Mouse (Mus musculus) liver, postnatal 0 days (tissue): ENCODE results near the gene Alpk1. TPM values are rescaled to one million over a fixed set of nuclear protein-coding genes. Genes with fewer than 3 reads are reported as not detected.

ENCODE experiments used
- ATAC-seq: fragments of 200-750 bp; cut with Nextera tagmentation; 2 replicates; pipeline ENCODE4 v1.8.0; 2017; ENCODE audit warnings: mild to moderate bottlenecking, moderate library complexity
- DNase-seq: peaks from one replicate; pipeline ENCODE4 v3.0.0-alpha.2; 2016
- H3K27ac ChIP-seq: fragments of 300-500 bp; sonication (generic); 2 replicates; pipeline ENCODE4 v1.5.1; 2014; ENCODE audit warnings: antibody characterized with exemption, moderate library complexity, mild to moderate bottlenecking, low read depth
- H3K27me3 ChIP-seq: fragments of 300-500 bp; sonication (generic); 2 replicates; pipeline ENCODE4 v1.6.1; 2014; ENCODE audit warnings: low read length, control low read depth, mixed read lengths; ENCODE audit not compliant: insufficient read depth
- H3K36me3 ChIP-seq: fragments of 300-500 bp; sonication (generic); replicated peaks from 2 replicates; pipeline ENCODE4 v1.6.1; 2014; ENCODE audit warnings: mild to moderate bottlenecking, control low read depth, low read length, moderate library complexity, mixed read lengths; ENCODE audit not compliant: insufficient read depth
- H3K4me1 ChIP-seq: fragments of 300-500 bp; sonication (generic); 2 replicates; pipeline ENCODE4 v1.6.1; 2014; ENCODE audit warnings: antibody characterized with exemption, mild to moderate bottlenecking, control low read depth; ENCODE audit not compliant: insufficient read depth
- H3K4me2 ChIP-seq: fragments of 300-500 bp; sonication (generic); 2 replicates; pipeline ENCODE4 v1.6.1; 2014; ENCODE audit warnings: low read depth, mild to moderate bottlenecking, low read length, moderate library complexity, mixed read lengths
- H3K4me3 ChIP-seq: fragments of 300-500 bp; sonication (generic); 2 replicates; pipeline ENCODE4 v1.5.1; 2014; ENCODE audit warnings: low read depth, low read length
- H3K9ac ChIP-seq: fragments of 300-500 bp; sonication (generic); replicated peaks from 2 replicates; pipeline ENCODE4 v1.6.1; 2014; ENCODE audit warnings: mild to moderate bottlenecking, moderate library complexity
- H3K9me3 ChIP-seq: fragments of 300-500 bp; sonication (generic); 2 replicates; pipeline ENCODE4 v1.6.1; 2016; ENCODE audit warnings: mild to moderate bottlenecking, control low read depth, low read length, mixed read lengths
- CTCF ChIP-seq: sonication (generic); IDR thresholded peaks from 2 replicates; pipeline ENCODE4 v1.5.1; 2016; ENCODE audit warnings: antibody characterized with exemption, low read depth
- EP300 ChIP-seq: IDR thresholded peaks from 2 replicates; pipeline ENCODE4 v1.6.1; 2016; ENCODE audit warnings: antibody characterized with exemption, low read depth, mild to moderate bottlenecking
- WGBS: fragments of 180-500 bp; shearing (Covaris S2); extraction: QIAGEN DNeasy Blood & Tissue Kit; methylation state at CpG from one replicate; pipeline ENCODE4 v1.1.7; 2014; ENCODE audit not compliant: insufficient replicate concordance; 5-methylcytosine and 5-hydroxymethylcytosine counted together
- polyA plus RNA-seq: library from polyadenylated mRNA; unstranded; fragments of >200 nt; fragmentation: Nextera tagmentation; extraction: Ambion mirVana; gene quantifications from 2 replicates; pipeline ENCODE4 v1.2.1, GENCODE M21; 2015

Gene Alpk1
- polyA plus RNA-seq, 1 experiment from 2014 or later = 0.39 TPM

GRCm38 (mm10) chr3:127764541-127764940 lies 15.8 kb downstream of the Alpk1 start:
- TF ChIP-seq CTCF (peak; percentile 43), EP300 (no peak)

DNA sequence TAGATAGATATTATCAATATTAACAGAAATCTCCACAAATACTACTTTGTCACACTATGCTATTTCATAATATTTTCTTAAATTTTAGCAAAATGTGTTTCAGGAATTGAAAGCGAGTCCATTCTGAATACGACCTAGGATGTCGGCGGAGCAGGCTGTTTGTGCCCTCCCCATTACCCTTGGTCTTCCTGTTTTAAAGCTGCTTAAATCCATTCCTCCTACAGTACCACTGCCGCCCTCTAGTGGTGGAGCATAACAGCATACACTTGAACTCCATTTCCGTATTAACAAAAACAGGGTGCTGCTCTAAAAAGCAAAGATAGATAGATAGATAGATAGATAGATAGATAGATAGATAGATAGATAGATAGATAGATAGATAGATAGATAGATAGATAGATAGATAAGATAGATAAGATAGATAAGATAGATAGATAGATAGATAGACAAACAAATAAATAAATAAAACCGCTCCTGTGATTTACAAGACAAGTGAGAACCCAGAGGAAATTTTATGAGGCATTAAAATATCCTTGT lies 17.2 kb downstream of the Alpk1 start:
- no peak overlapping the region for H3K27ac ChIP-seq
- no peak overlapping the region for H3K9ac ChIP-seq
- H3K4me1 ChIP-seq = no peaks in the 10 kb centered on the region
- H3K4me3 ChIP-seq = no peak overlapping the region
- no peaks in the 10 kb centered on the region for H3K9me3 ChIP-seq
- DNase-seq (peak; percentile 89), ATAC-seq (peak; percentile 74)
- no peaks in the 10 kb centered on the region for H3K36me3 ChIP-seq
- 17% methylated on average over 7 of the region's 7 CpGs for WGBS
- H3K27me3 ChIP-seq = peaks cover 4% of the 10 kb centered on the region; the same call in 1 of the 2 replicates
- peak; percentile 94 for TF ChIP-seq CTCF
- TF ChIP-seq EP300 = no peak
- peak overlapping the region; percentile 26; the same call in 1 of the 2 replicates for H3K4me2 ChIP-seq

More at GRCm38 (mm10) chr3:127764541-127764940, 15.8 kb downstream of the Alpk1 start:
- H3K4me1 ChIP-seq = no peaks in the 10 kb centered on the region
- no peaks in the 10 kb centered on the region; the same call in 1 of the 2 replicates for H3K27me3 ChIP-seq
- ATAC-seq (no peak), DNase-seq (no peak)
- no peak overlapping the region for H3K27ac ChIP-seq
- no peak overlapping the region for H3K4me3 ChIP-seq
- no peaks in the 10 kb centered on the region for H3K9me3 ChIP-seq
- no peaks in the 10 kb centered on the region for H3K36me3 ChIP-seq
- no peak overlapping the region for H3K4me2 ChIP-seq
- H3K9ac ChIP-seq = no peak overlapping the region
- 68% methylated on average over 5 of the region's 5 CpGs for WGBS

DNA sequence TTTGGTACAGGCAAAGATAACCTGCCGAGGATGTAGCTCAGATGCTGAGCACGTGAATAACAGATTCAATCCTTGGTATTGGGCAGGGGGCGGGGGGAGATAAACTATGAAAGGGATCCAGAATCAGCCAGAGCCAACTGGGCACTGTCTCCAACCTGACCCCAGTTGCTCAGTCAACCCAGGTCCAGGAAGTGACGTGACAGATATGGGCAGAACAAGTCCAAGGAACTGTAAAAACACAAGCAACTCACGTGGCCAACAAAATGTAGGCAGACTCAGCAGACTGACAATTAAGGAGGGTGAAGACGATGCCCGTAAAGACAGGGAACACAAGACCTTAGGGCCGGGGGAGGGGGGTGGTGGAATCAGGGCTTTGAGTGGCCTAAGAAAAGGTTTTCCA lies 17.9 kb downstream of the Alpk1 start:
- Histone ChIP-seq H3K4me1 (no peaks in the 10 kb centered on the region), H3K9ac (no peak overlapping the region), H3K4me3 (no peak overlapping the region), H3K27ac (no peak overlapping the region), H3K9me3 (no peaks in the 10 kb centered on the region), H3K4me2 (0 out of 2 replicates have a peak overlapping the region, but pooled peaks have one; percentile 26), H3K27me3 (peaks cover 4% of the 10 kb centered on the region; the same call in 1 of the 2 replicates), H3K36me3 (no peaks in the 10 kb centered on the region)
- TF ChIP-seq EP300 = no peak
- no peak for TF ChIP-seq CTCF
- ATAC-seq = no peak
- WGBS = 54% methylated on average over 8 of the region's 8 CpGs
- no peak for DNase-seq

GRCm38 (mm10) chr3:127759212-127759611 lies 21.1 kb downstream of the Alpk1 start:
- H3K36me3 ChIP-seq = no peaks in the 10 kb centered on the region
- no peak overlapping the region for H3K27ac ChIP-seq
- no peaks in the 10 kb centered on the region for H3K9me3 ChIP-seq
- DNase-seq = no peak
- WGBS = 9% methylated on average over 8 of the region's 8 CpGs
- no peak overlapping the region for H3K4me3 ChIP-seq
- no peak overlapping the region for H3K9ac ChIP-seq
- H3K4me1 ChIP-seq = no peaks in the 10 kb centered on the region
- peaks cover 4% of the 10 kb centered on the region; the same call in 1 of the 2 replicates for H3K27me3 ChIP-seq
- ATAC-seq = no peak
- no peak overlapping the region for H3K4me2 ChIP-seq
- TF ChIP-seq CTCF (peak; percentile 56), EP300 (no peak)

- no peak overlapping the region for H3K4me2 ChIP-seq
- H3K36me3 ChIP-seq = no peaks in the 10 kb centered on the region
- WGBS = 64% methylated on average over 4 of the region's 4 CpGs
- H3K27ac ChIP-seq = no peak overlapping the region
- no peak for ATAC-seq
- H3K9me3 ChIP-seq = no peaks in the 10 kb centered on the region
- TF ChIP-seq CTCF (no peak), EP300 (no peak)
- H3K4me1 ChIP-seq = no peaks in the 10 kb centered on the region
- no peak for DNase-seq
- no peak overlapping the region for H3K4me3 ChIP-seq
- H3K9ac ChIP-seq = no peak overlapping the region
- peaks cover 4% of the 10 kb centered on the region; the same call in 1 of the 2 replicates for H3K27me3 ChIP-seq
Observed at GRCm38 (mm10) chr3:127758806-127759205, 21.5 kb downstream of the Alpk1 start.

DNA sequence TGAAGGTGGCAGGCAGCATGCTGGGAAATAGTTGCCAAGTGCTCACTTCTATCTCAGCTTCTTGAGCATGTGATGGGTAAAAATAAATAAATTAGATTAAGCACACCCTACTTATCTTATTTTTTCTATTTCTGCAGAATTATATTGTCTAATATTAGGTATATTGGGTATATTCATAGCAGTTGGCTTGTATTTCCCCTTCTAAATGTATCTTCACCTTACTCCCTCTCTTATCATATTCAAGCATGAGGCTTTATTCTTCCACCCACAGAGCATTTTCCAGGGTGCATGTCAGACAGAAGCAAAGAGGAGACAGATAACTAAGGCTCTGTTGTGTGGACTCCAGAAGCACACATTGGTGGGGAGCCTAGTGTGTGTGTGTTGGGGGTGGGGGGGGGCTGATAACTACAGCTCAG lies 22.4 kb downstream of the Alpk1 start:
- Histone ChIP-seq H3K36me3 (no peaks in the 10 kb centered on the region), H3K4me2 (no peak overlapping the region), H3K9me3 (no peaks in the 10 kb centered on the region), H3K27ac (no peak overlapping the region), H3K27me3 (peaks cover 4% of the 10 kb centered on the region; the same call in 1 of the 2 replicates), H3K9ac (no peak overlapping the region), H3K4me1 (no peaks in the 10 kb centered on the region), H3K4me3 (no peak overlapping the region)
- TF ChIP-seq EP300 = no peak
- no peak for TF ChIP-seq CTCF
- DNase-seq (no peak), ATAC-seq (no peak)

- ATAC-seq = no peak
- DNase-seq = no peak
- no peak for TF ChIP-seq CTCF
- TF ChIP-seq EP300 = no peak
Observed at GRCm38 (mm10) chr3:127756458-127756857, 23.9 kb downstream of the Alpk1 start.

More at GRCm38 (mm10) chr3:127756458-127756857, 23.9 kb downstream of the Alpk1 start:
- Histone ChIP-seq H3K27ac (no peak overlapping the region), H3K4me2 (no peak overlapping the region), H3K27me3 (peaks cover 4% of the 10 kb centered on the region; the same call in 1 of the 2 replicates), H3K36me3 (no peaks in the 10 kb centered on the region), H3K9me3 (no peaks in the 10 kb centered on the region), H3K4me3 (no peak overlapping the region), H3K4me1 (no peaks in the 10 kb centered on the region), H3K9ac (no peak overlapping the region)
- whole genome bisulfite sequencing = 69% methylated on average over 6 of the region's 6 CpGs
